Mouse (Mus musculus) cortical plate, adult 2 months (tissue): Measurements from ENCODE around the gene Slc39a13. TPM values are rescaled to one million over a fixed set of nuclear protein-coding genes. Genes with fewer than 3 reads are reported as not detected.
A peak's percentile ranks its signal among the peaks of the same experiment; 100 is the strongest.

Experiments
- H3K27ac ChIP-seq: fragments of 200-500 bp; 2 replicates; pipeline ENCODE4 v1.5.1; 2012; ENCODE audit warnings: low read length, control low read depth, inconsistent platforms; ENCODE audit not compliant: insufficient read depth
- H3K4me1 ChIP-seq: fragments of 200-500 bp; 2 replicates; pipeline ENCODE4 v1.6.1; 2011; ENCODE audit warnings: low read length; ENCODE audit not compliant: control insufficient read depth, insufficient read depth
- H3K4me3 ChIP-seq: fragments of 200-500 bp; 2 replicates; pipeline ENCODE4 v1.5.1; 2011; ENCODE audit warnings: mild to moderate bottlenecking, low read length, control low read depth; ENCODE audit not compliant: insufficient read depth
- CTCF ChIP-seq: fragments of 200-500 bp; IDR thresholded peaks from 2 replicates; pipeline ENCODE4 v1.5.1; 2011; ENCODE audit warnings: mild to moderate bottlenecking, control low read depth, low read length; ENCODE audit not compliant: insufficient read depth; ENCODE audit errors: extremely low read depth
- POLR2A ChIP-seq: fragments of 200-500 bp; IDR thresholded peaks from 2 replicates; pipeline ENCODE4 v1.6.1; 2011; ENCODE audit warnings: mild to moderate bottlenecking, low read length, control low read depth; ENCODE audit not compliant: insufficient read depth; ENCODE audit errors: extremely low read depth
- polyA plus RNA-seq: library from polyadenylated mRNA; depleted of rRNA; stranded (reverse); fragments of >200 nt; gene quantifications from 2 replicates; pipeline ENCODE4 v1.2.3, GENCODE M21; 2012; rRNA removed

Slc39a13 gene
- 51.3 and 54.7 TPM in 2 replicates for polyA plus RNA-seq

DNA sequence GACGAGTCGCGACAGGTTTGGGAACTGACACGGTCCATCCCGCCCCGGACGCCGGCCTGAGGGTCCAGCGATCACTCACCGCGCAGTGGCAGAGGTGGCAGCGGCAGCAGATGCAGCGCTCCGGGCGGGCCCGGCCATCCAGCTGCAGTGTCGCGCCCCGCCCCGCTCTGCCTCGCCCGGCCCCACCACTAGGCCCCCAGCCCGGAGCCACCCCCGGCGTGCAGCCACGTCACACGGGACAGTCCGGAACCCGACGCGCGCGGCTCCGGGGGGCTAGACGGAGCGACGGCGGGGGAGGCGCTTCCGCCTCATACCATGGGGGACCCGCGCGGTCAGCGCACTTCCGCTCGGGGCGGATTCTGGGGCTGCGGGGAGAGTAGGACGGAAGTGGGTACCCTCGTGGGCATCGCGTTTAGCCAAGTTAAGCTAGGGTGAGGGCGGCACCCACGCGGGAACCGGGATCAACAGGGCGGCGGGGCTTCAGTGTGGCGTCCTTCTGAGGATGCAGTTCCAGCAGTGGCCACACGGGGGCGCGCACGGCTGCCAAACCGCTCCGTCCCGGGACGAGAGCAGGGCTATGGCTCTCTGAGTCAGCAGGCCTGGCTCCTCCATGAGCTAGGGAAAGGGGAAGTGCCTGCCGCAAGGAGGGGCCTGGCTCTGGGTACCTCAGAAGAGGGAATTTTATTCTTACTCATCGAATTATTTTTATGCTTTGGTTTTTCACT is at the start of gene Slc39a13:
Slc39a13 (minus strand) TSS at position 342 of the 725 bp plus-strand sequence.
- peak; percentile 81 for TF ChIP-seq CTCF
- TF ChIP-seq POLR2A, result 0 out of 2 replicates have a peak, but pooled peaks have one; percentile 30
- peak within 1 kb of the TSS; percentile 31; the same call in 1 of the 2 replicates for H3K27ac ChIP-seq
- H3K4me1 ChIP-seq, result peaks cover 11% of the 10 kb centered on the region
- H3K4me3 ChIP-seq, result peak within 1 kb of the TSS; percentile 74

DNA sequence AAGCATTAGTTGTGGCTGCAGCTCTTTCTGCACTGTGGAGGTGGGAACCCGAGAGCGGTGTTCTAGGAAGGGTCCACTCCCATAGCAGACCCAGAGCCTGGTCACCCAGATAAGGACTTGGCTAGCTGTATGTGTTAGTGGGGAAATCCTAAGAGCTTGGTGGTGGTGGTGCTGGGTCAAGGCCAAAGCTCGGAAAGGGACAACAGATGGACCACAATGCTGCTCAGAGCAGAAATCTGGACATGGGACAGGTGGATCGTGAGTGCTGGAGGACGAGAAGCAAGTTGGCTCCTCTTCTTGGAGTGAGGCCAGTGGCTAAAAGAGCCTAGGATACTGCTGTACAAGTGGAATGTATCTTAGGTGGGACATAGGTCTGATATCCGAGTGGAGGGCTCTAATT is 49.3 kb upstream of the Slc39a13 start:
- no peaks in the 10 kb centered on the region for H3K4me1 ChIP-seq
- no peak overlapping the region for H3K4me3 ChIP-seq
- H3K27ac ChIP-seq, result no peak overlapping the region
- TF ChIP-seq POLR2A (no peak), CTCF (no peak)

DNA sequence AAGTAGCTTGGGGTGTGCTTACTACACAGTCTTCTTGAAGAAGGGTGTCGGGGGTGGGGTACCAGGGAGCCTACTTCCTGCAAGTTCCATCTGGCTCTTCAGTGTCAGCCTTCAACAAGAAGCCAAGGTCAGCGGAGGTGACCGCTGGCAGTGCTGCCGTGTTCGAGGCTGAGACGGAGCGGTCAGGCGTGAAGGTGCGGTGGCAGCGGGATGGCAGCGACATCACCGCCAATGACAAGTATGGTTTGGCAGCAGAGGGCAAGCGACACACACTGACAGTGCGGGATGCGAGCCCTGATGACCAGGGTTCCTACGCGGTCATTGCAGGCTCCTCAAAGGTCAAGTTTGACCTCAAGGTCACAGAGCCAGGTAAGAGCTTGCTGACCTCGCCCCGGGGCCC is 48.8 kb upstream of the Slc39a13 start:
- Histone ChIP-seq H3K27ac (no peak overlapping the region), H3K4me1 (no peaks in the 10 kb centered on the region), H3K4me3 (no peak overlapping the region)
- TF ChIP-seq CTCF (no peak), POLR2A (no peak)

DNA sequence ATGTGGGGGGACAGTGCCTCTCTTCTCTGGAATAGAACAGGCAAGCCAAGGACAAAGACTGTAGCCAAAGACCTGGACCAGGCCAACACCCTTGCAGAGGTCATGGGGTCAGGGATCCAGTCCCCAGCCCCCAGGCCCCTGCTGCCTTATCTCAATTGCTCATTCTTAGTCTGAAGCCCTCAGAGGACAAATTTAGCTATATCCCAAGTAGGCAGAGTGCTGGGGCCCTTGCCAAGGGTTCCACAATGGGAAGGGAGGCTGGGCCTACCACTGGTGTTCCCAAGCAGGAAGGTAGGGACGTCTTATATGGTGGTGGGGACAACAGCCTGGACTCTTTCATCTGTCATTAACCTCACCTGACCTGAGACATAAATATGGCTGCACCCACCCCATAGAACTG is 48.4 kb upstream of the Slc39a13 start:
- Histone ChIP-seq H3K4me3 (no peak overlapping the region), H3K4me1 (no peaks in the 10 kb centered on the region), H3K27ac (no peak overlapping the region)
- no peak for TF ChIP-seq POLR2A
- TF ChIP-seq CTCF, result no peak

DNA sequence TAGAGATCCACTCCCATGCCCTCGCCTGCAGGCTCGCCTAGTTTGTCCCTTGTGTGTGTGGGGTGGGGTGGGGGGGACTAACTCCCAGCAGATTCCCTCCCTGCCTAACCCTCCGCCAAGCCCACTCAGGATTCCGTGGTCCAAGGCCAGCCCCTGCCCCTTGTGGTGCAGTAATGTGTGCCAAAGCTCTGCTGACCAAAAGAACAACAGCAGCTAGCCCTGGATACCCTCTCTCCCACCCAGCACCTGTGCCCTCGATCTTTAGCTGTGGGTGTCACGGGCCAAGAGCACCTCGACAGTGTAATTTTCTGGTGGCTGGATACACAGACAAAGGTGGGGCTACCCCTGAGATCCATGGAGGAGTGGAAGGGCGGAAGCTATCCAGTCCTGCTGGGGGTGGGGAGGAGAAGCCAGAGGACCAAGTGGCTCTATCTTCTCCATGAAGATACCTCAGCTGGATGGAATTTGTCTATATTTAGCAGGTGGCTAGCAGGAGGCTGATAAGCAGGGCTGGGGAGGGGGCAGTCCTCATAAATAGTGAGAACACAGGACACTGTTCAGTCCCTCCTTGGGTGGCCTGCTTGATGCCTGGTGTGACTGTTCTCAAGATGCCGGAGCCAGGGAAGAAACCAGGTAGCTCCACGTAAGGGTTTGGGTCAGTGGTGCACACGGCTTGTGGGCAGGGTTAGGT is 47.5 kb upstream of the Slc39a13 start, which contains the start of gene Mybpc3:
Mybpc3 (plus strand) TSS at position 560 of the 691 bp plus-strand sequence.
- Histone ChIP-seq H3K4me1 (no peaks in the 10 kb centered on the region), H3K4me3 (no peak within 1 kb of the TSS), H3K27ac (no peak within 1 kb of the TSS)
- TF ChIP-seq POLR2A, result no peak
- no peak for TF ChIP-seq CTCF

DNA sequence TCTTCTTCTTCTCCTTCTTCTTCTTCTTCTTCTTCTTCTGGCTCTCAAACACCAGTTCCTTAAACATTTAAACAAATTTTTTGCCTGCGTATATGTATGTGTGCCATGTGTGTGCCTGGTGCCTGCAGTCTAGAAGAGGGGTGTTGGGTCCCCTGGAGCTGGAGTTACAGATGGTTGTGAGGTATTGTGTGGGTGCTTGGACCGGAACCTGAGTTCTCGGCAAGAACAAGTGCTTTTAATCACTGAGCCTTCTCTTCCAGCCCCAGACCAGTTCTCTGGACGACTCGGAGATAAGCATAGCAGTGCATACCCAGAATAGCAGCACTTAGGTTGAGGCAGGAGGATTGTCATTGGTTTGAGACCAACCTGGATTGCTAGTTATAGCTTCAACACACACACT is 46.6 kb upstream of the Slc39a13 start:
- Histone ChIP-seq H3K4me3 (no peak overlapping the region), H3K4me1 (no peaks in the 10 kb centered on the region), H3K27ac (no peak overlapping the region)
- no peak for TF ChIP-seq POLR2A

DNA sequence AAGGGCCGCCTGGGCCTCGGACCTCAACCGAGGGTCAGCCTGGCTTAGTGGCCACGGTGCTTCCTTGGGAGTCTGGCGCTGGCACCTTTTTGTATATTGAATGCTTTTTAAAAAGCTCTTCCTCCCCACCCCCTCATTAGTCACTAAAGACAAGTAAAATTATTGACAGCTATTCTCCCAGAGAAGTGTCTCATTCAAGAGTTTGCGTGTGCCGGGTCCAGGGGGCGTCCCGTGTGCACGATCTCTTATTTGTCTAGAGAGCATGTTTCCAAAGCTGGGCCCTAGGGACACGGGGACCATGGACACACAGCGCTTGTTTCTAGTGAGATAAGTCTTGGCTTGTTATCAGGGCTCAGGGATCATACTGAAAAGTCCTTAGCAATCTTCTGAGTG is 45.4 kb upstream of the Slc39a13 start:
- TF ChIP-seq CTCF (no peak), POLR2A (no peak)
- Histone ChIP-seq H3K27ac (no peak overlapping the region), H3K4me3 (no peak overlapping the region), H3K4me1 (no peaks in the 10 kb centered on the region)

DNA sequence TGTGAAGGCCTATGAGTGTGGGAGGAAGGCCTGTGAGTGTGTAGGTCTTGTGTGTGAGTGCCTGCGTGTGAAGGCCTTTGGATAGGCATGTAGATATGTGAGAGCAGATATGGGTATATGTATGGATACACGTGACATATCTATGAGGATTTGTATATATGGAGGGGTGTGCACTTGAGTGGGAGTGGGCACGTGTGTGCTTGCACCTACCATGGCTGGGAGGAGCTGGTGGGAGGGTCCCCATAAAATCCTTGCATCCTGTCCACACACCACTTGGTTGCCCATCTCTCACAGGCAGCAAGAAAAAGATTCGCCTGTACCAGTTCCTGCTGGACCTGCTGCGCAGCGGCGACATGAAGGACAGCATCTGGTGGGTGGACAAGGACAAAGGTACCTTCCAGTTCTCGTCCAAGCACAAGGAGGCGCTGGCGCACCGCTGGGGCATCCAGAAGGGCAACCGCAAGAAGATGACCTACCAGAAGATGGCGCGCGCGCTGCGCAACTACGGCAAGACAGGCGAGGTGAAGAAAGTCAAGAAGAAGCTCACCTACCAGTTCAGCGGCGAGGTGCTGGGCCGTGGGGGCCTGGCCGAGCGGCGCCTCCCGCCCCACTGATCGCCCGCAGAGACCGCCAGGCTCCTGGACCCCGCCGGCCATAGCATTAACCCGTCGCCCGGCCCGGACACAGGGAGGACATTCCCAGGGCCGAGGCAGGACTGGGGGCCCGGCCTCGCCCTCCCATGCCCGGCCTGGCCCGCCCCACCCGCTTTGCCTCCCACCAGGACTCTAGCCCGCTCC is 44.8 kb upstream of the Slc39a13 start:
- TF ChIP-seq POLR2A (no peak), CTCF (peak; percentile 99)
- Histone ChIP-seq H3K4me1 (no peaks in the 10 kb centered on the region), H3K27ac (no peak overlapping the region), H3K4me3 (no peak overlapping the region)

DNA sequence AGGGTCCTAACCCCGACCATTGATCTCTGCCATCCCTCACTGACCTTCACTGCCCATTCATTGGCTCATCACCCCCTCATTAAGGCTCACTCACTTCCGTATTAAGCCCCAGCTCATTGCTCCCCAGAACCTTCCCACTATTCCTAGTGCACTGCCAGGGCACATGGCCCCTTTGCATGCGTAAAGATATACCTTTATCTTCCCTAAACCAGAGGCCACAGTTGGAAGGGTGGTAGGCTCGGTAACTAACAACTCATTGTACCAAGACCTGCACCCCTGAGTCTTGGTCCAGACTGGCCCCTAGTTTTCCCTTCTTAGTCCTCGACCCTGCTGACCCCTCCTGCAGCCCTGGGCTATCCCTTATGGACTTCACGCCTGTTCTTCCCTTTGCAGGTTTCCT is 43.6 kb upstream of the Slc39a13 start:
- TF ChIP-seq CTCF (no peak), POLR2A (no peak)
- Histone ChIP-seq H3K4me1 (no peaks in the 10 kb centered on the region), H3K4me3 (no peak overlapping the region), H3K27ac (no peak overlapping the region)

DNA sequence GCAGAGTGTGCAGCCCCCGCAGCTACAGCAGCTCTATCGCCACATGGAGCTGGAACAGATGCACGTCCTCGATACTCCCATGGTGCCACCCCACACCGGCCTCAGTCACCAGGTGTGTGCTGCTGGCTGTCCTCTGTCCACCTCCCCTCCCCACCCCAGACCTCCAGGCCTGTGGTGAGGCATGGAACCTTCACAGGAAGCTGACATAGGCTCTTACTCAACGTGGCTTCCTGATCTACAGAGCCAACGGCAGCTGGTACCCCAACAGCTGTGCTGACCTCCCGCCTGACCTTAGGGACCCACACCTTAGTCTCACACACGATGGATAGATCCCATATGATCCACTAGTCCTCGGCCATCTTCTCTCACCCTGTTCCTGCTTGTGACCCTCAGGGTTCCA is 43.1 kb upstream of the Slc39a13 start:
- no peaks in the 10 kb centered on the region for H3K4me1 ChIP-seq
- TF ChIP-seq POLR2A (no peak), CTCF (no peak)
- H3K27ac ChIP-seq, result no peak overlapping the region
- no peak overlapping the region for H3K4me3 ChIP-seq
